Mouse (Mus musculus): ENCODE measurements around the gene Shb. TPM values are rescaled to one million over a fixed set of nuclear protein-coding genes. Genes with fewer than 3 reads are reported as not detected.
"Not testable (repeated sequence)": the region's sequence is repeated elsewhere in the genome, so short reads cannot be mapped to it uniquely, and the experiment has no call there.

Gene Shb
- polyA plus RNA-seq, 2 experiments, result 5.0 to 8.8 TPM

- H3K4me3 ChIP-seq (ENCODE audit: insufficient read depth in 1 of 2, low read depth in 2 of 2, low read length in 2 of 2), result no peak overlapping the region
- TF ChIP-seq EP300 (IDR thresholded peaks at IDR 0.05; ENCODE audit: low read depth) (no peak), CTCF (IDR thresholded peaks at IDR 0.05; ENCODE audit: low read depth) (no peak)
- peaks cover 84% of the 10 kb centered on the region for H3K36me3 ChIP-seq (replicated peaks; ENCODE audit: control insufficient read depth, insufficient read depth, low read depth)
- WGBS (ENCODE audit: insufficient replicate concordance), result 90% methylated on average over 45 of the region's 45 CpGs
- ATAC-seq (ENCODE audit: insufficient read depth) (no peak), DNase-seq (ENCODE audit: low read depth in 3 of 3, low spot score in 3 of 3) (no peak)
- H3K4me2 ChIP-seq (ENCODE audit: low read depth), result no peak overlapping the region
- H3K27me3 ChIP-seq (ENCODE audit: control insufficient read depth, insufficient read depth, low read length), result no peaks in the 10 kb centered on the region
- no peak overlapping the region for H3K9ac ChIP-seq (replicated peaks)
- H3K4me1 ChIP-seq (replicated peaks; ENCODE audit: control insufficient read depth in 2 of 2, insufficient read depth in 2 of 2, low read length in 1 of 2), result peaks cover 15 to 24% of the 10 kb centered on the region in 2 experiments
- H3K27ac ChIP-seq, result no peak overlapping the region
- no peaks in the 10 kb centered on the region for H3K9me3 ChIP-seq (ENCODE audit: control insufficient read depth, low read length)
Measured at GRCm38 (mm10) chr4:45399421-45400210, 132.7 kb downstream of the Shb start.

- WGBS (ENCODE audit: insufficient replicate concordance), result 82% methylated on average over 5 of the region's 5 CpGs
- not testable (repeated sequence) for DNase-seq (ENCODE audit: low read depth in 3 of 3, low spot score in 3 of 3); ATAC-seq (ENCODE audit: insufficient read depth); H3K27ac ChIP-seq; H3K9me3 ChIP-seq (ENCODE audit: control insufficient read depth, low read length); H3K27me3 ChIP-seq (ENCODE audit: control insufficient read depth, insufficient read depth, low read length); H3K4me2 ChIP-seq (ENCODE audit: low read depth); H3K4me3 ChIP-seq (ENCODE audit: insufficient read depth in 1 of 2, low read depth in 2 of 2, low read length in 2 of 2); H3K9ac ChIP-seq (replicated peaks)
- Histone ChIP-seq H3K36me3 (replicated peaks; ENCODE audit: control insufficient read depth, insufficient read depth, low read depth) (peaks cover 72% of the 10 kb centered on the region), H3K4me1 (replicated peaks; ENCODE audit: control insufficient read depth in 2 of 2, insufficient read depth in 2 of 2, low read length in 1 of 2) (peaks cover 10 to 15% of the 10 kb centered on the region in 2 experiments)
Measured at GRCm38 (mm10) chr4:45398315-45398714, 134.0 kb downstream of the Shb start.

GRCm38 (mm10) chr4:45396211-45396610 lies 136.1 kb downstream of the Shb start:
- peaks cover 55% of the 10 kb centered on the region for H3K36me3 ChIP-seq (replicated peaks; ENCODE audit: control insufficient read depth, insufficient read depth, low read depth)
- not testable (repeated sequence) for H3K4me1 ChIP-seq (replicated peaks; ENCODE audit: control insufficient read depth in 2 of 2, insufficient read depth in 2 of 2, low read length in 1 of 2)

GRCm38 (mm10) chr4:45393658-45394057 lies 138.6 kb downstream of the Shb start:
- DNase-seq (ENCODE audit: low read depth in 3 of 3, low spot score in 3 of 3) (no peak), ATAC-seq (ENCODE audit: insufficient read depth) (no peak)
- 66% methylated on average over 5 of the region's 5 CpGs for WGBS (ENCODE audit: insufficient replicate concordance)
- Histone ChIP-seq H3K36me3 (replicated peaks; ENCODE audit: control insufficient read depth, insufficient read depth, low read depth) (peaks cover 31% of the 10 kb centered on the region), H3K27ac (no peak overlapping the region), H3K4me2 (ENCODE audit: low read depth) (no peak overlapping the region), H3K4me3 (ENCODE audit: insufficient read depth in 1 of 2, low read depth in 2 of 2, low read length in 2 of 2) (no peak overlapping the region), H3K9ac (replicated peaks) (no peak overlapping the region), H3K4me1 (replicated peaks; ENCODE audit: control insufficient read depth in 2 of 2, insufficient read depth in 2 of 2, low read length in 1 of 2) (no peaks in the 10 kb centered on the region), H3K9me3 (ENCODE audit: control insufficient read depth, low read length) (no peaks in the 10 kb centered on the region), H3K27me3 (ENCODE audit: control insufficient read depth, insufficient read depth, low read length) (no peaks in the 10 kb centered on the region)
- TF ChIP-seq EP300 (IDR thresholded peaks at IDR 0.05; ENCODE audit: low read depth) (no peak), CTCF (IDR thresholded peaks at IDR 0.05; ENCODE audit: low read depth) (no peak)

More at GRCm38 (mm10) chr4:45396211-45396610, 136.1 kb downstream of the Shb start:
- not testable (repeated sequence) for H3K4me3 ChIP-seq (ENCODE audit: insufficient read depth in 1 of 2, low read depth in 2 of 2, low read length in 2 of 2); H3K27ac ChIP-seq; ATAC-seq (ENCODE audit: insufficient read depth); DNase-seq (ENCODE audit: low read depth in 3 of 3, low spot score in 3 of 3); H3K9me3 ChIP-seq (ENCODE audit: control insufficient read depth, low read length); H3K9ac ChIP-seq (replicated peaks); H3K27me3 ChIP-seq (ENCODE audit: control insufficient read depth, insufficient read depth, low read length); H3K4me2 ChIP-seq (ENCODE audit: low read depth)
- 20% methylated on average over 5 of the region's 6 CpGs for WGBS (ENCODE audit: insufficient replicate concordance)

- Histone ChIP-seq H3K27me3 (ENCODE audit: control insufficient read depth, insufficient read depth, low read length) (no peaks in the 10 kb centered on the region), H3K4me3 (ENCODE audit: insufficient read depth in 1 of 2, low read depth in 2 of 2, low read length in 2 of 2) (no peak overlapping the region), H3K9ac (replicated peaks) (no peak overlapping the region), H3K36me3 (replicated peaks; ENCODE audit: control insufficient read depth, insufficient read depth, low read depth) (peaks cover 25% of the 10 kb centered on the region), H3K4me2 (ENCODE audit: low read depth) (no peak overlapping the region), H3K9me3 (ENCODE audit: control insufficient read depth, low read length) (no peaks in the 10 kb centered on the region), H3K27ac (no peak overlapping the region), H3K4me1 (replicated peaks; ENCODE audit: control insufficient read depth in 2 of 2, insufficient read depth in 2 of 2, low read length in 1 of 2) (no peaks in the 10 kb centered on the region)
- no peak for DNase-seq (ENCODE audit: low read depth in 3 of 3, low spot score in 3 of 3)
- TF ChIP-seq EP300 (IDR thresholded peaks at IDR 0.05; ENCODE audit: low read depth), result no peak
- TF ChIP-seq CTCF (IDR thresholded peaks at IDR 0.05; ENCODE audit: low read depth), result no peak
- WGBS (ENCODE audit: insufficient replicate concordance), result 33% methylated on average over 8 of the region's 8 CpGs
- no peak for ATAC-seq (ENCODE audit: insufficient read depth)
Measured at GRCm38 (mm10) chr4:45392994-45393393, 139.3 kb downstream of the Shb start.
